Mouse (Mus musculus): ENCODE measurements around the gene Susd1.

DNA sequence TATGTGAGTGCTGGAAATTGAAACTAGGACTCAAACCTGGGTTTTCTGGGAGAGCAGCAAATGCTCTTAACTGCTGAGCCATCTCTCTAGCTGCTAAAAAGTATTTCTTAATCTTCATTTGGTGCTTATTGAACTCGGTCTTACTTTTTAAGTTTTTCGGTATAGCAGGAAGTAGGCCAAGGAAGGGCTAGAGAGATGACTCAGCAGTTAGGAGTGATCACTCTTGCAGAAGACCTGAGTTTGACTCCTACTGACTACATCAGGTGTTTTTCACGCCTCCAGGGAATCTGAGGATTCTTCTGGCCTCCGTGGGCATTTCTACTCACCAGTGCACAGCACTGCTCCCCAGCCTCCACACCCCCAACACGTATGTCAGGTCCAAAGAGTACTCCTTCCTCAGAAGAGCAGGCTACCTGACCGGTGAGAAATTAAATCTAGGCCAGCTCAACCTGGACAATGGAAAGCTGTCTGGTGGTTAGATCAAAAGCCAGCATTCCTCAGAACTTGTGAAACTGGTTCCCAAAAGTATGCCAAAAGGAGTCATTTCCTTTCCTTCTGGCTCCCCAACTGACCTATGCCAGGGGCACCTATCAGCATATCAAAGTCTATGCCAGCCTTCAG lies 11.9 kb upstream of the Susd1 start:
- TF ChIP-seq CTCF (IDR thresholded peaks at IDR 0.05 in 2 of 3, conservative IDR thresholded peaks at IDR 0.05 in 1 of 3; ENCODE audit: control insufficient read depth in 1 of 3, insufficient read depth in 1 of 3, low read depth in 2 of 3, low read length in 3 of 3, poor library complexity in 1 of 3, severe bottlenecking in 1 of 3) (no peak), UBTF (IDR thresholded peaks at IDR 0.05; ENCODE audit: borderline replicate concordance, insufficient read depth, low read depth, low read length) (no peak)

Data from MEL (cell line).